Mouse (Mus musculus): Measurements from ENCODE around the gene Zfp990. TPM values are rescaled to one million over a fixed set of nuclear protein-coding genes. Genes with fewer than 3 reads are reported as not detected.
"Not testable (repeated sequence)": the region's sequence is repeated elsewhere in the genome, so short reads cannot be mapped to it uniquely, and the experiment has no call there.

Zfp990 gene
- total RNA-seq, 1 experiment = 149 TPM

DNA sequence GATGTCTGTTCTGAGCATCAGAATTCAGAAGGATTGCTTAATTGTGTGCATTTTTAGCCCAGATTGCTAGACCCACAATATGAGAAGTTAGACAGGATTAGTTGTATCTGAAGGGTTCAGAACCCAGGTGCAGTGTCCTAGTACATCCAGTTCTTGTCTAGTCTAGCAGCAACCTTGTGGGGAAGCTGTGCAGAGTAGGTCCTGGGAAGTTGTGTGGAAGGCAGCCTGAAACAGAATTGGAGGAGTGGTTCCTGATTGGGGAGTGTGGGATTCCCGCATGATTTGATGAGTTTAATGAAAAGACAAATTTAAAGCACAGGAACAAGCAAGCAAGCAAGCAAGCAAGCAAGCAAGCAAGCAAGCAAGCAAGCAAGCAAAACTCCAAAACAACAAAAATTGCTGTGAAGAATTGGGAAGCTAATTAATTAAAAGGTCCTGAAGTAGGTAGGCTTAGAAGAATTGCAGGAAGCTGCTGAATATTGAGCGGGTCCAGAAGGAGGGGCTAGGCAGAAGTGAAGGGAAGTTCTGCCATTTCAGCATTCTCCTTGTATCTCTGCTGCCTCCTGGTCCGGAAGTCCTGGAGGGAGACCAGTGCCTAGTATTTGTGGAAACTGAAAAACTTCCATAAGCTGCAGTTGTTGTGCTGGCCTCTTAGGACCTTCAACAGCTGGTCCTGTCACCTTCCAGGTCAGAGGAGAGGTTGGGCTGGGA is 53.7 kb downstream of the Zfp990 start:
- H3K9me3 ChIP-seq (ENCODE audit: control insufficient read depth, insufficient read depth, low read depth, low read length) = no peaks in the 10 kb centered on the region
- DNase-seq (ENCODE audit: low read depth, low spot score) = no peak
- H3K4me1 ChIP-seq (ENCODE audit: control insufficient read depth in 2 of 2, insufficient read depth in 2 of 2, low read length in 2 of 2, poor library complexity in 1 of 2) = no peaks in the 10 kb centered on the region
- no peak for TF ChIP-seq CHD2 (IDR thresholded peaks at IDR 0.05; ENCODE audit: low read depth, low read length)
- TF ChIP-seq MAFK (IDR thresholded peaks at IDR 0.05; ENCODE audit: insufficient read depth, low read depth, low read length) = peak; percentile 4; the same call in 1 of the 2 replicates
- H3K4me3 ChIP-seq (ENCODE audit: insufficient read depth in 1 of 2, low read depth in 1 of 2, low read length in 2 of 2, poor library complexity in 1 of 2, severe bottlenecking in 1 of 2) = peak overlapping the region; percentile 17 to 51; a peak in 3 of 4 replicates
- no peaks in the 10 kb centered on the region for H3K36me3 ChIP-seq (ENCODE audit: control insufficient read depth, insufficient read depth, low read length, poor library complexity, severe bottlenecking)
- no peak overlapping the region for H3K27ac ChIP-seq (ENCODE audit: insufficient read depth, low read depth, low read length, poor library complexity, severe bottlenecking)
- H3K9ac ChIP-seq (ENCODE audit: insufficient read depth, low read depth, low read length, poor library complexity, severe bottlenecking) = peak overlapping the region; percentile 2; the same call in 1 of the 2 replicates
- in situ Hi-C loops (cut with MboI; ENCODE audit: low sequenced_read_pairs in 2 of 2, unreplicated experiment in 2 of 2) = loop anchor here (25.0 kb wide), 1 partner anchor 1848 kb away; no protein-coding TSS in a partner anchor

DNA sequence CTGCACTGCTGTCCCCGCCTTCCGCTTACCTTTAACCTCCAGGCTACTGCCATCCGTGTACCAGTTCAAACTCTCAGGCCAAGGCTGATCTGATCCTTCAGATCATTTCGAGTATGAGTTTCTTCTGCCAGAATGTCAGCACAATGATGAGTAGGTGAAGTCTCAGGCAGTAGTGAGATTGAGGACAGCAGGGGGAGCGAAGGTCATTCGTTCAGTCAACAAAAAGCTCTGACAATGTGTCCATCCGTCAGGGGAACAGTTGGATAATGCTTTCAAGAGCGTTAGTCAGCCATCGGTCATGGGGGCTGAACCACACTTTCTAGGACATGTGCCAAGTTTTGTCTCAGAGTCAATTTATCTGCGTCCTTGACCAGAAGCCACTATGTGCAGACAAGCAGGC is 59.9 kb downstream of the Zfp990 start:
- H3K4me1 ChIP-seq (ENCODE audit: control insufficient read depth in 2 of 2, insufficient read depth in 2 of 2, low read length in 2 of 2, poor library complexity in 1 of 2); H3K9me3 ChIP-seq (ENCODE audit: control insufficient read depth, insufficient read depth, low read depth, low read length); DNase-seq (ENCODE audit: low read depth, low spot score); H3K4me3 ChIP-seq (ENCODE audit: insufficient read depth in 1 of 2, low read depth in 1 of 2, low read length in 2 of 2, poor library complexity in 1 of 2, severe bottlenecking in 1 of 2); H3K9ac ChIP-seq (ENCODE audit: insufficient read depth, low read depth, low read length, poor library complexity, severe bottlenecking); H3K27ac ChIP-seq (ENCODE audit: insufficient read depth, low read depth, low read length, poor library complexity, severe bottlenecking); H3K36me3 ChIP-seq (ENCODE audit: control insufficient read depth, insufficient read depth, low read length, poor library complexity, severe bottlenecking): not testable (repeated sequence)
- in situ Hi-C loops (cut with MboI; ENCODE audit: low sequenced_read_pairs in 2 of 2, unreplicated experiment in 2 of 2) = loop anchor here (25.0 kb wide), 1 partner anchor 1842 kb away; no protein-coding TSS in a partner anchor

DNA sequence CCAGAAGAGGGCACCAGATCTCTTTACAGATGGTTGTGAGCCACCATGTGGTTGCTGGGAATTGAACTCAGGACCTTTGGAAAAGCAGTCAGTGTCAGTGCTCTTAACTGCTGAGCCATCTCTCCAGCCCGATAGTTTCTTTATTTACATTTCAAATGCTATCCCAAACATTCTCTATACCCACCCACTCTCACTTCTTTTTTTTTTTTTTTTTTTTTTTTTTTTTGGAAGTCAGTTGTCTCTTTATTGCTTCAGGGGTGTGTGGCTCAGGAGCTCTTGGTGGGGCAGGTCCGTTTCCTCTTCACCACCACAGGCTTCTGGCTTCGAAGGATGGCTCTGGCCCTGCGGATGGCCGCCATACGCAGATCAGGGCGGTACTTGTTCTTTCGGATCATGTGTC is 66.1 kb downstream of the Zfp990 start:
- not testable (repeated sequence) for H3K27ac ChIP-seq (ENCODE audit: insufficient read depth, low read depth, low read length, poor library complexity, severe bottlenecking); H3K9me3 ChIP-seq (ENCODE audit: control insufficient read depth, insufficient read depth, low read depth, low read length); DNase-seq (ENCODE audit: low read depth, low spot score); H3K9ac ChIP-seq (ENCODE audit: insufficient read depth, low read depth, low read length, poor library complexity, severe bottlenecking); H3K36me3 ChIP-seq (ENCODE audit: control insufficient read depth, insufficient read depth, low read length, poor library complexity, severe bottlenecking); H3K4me1 ChIP-seq (ENCODE audit: control insufficient read depth in 2 of 2, insufficient read depth in 2 of 2, low read length in 2 of 2, poor library complexity in 1 of 2)
- in situ Hi-C loops (cut with MboI; ENCODE audit: low sequenced_read_pairs in 2 of 2, unreplicated experiment in 2 of 2) = loop anchor here (5.0 kb wide), 1 partner anchor 174 kb away; no protein-coding TSS in a partner anchor
- peak; percentile 85; the same call in 1 of the 2 replicates for TF ChIP-seq ZNF384 (IDR thresholded peaks at IDR 0.05; ENCODE audit: low read depth, low read length)
- TF ChIP-seq ZC3H11A (IDR thresholded peaks at IDR 0.05; ENCODE audit: borderline replicate concordance, low read depth, low read length) = peak; percentile 24; the same call in 1 of the 2 replicates
- peak overlapping the region in 1 of 2 experiments; percentile 41; a peak in 1 of 4 replicates for H3K4me3 ChIP-seq (ENCODE audit: insufficient read depth in 1 of 2, low read depth in 1 of 2, low read length in 2 of 2, poor library complexity in 1 of 2, severe bottlenecking in 1 of 2)

DNA sequence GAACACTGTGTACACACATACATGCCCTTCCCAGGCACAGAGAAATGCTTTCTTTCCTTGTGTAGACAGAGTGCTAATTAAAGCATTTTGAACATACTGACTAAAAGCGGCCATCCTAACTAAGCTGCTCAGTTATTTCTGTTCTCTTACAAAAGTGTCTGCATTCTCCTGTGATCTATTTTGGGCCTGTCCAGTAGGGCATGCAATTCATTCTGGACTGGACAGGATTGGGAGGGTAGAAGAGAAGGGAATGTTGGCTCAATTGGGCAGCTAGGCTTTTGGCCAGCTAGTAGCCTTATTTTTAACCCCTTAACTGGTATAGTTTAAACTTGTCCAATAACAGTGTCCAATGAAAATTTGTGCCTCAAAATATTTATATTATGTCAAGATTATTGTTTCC is 69.8 kb downstream of the Zfp990 start:
- H3K4me3 ChIP-seq (ENCODE audit: insufficient read depth in 1 of 2, low read depth in 1 of 2, low read length in 2 of 2, poor library complexity in 1 of 2, severe bottlenecking in 1 of 2); H3K4me1 ChIP-seq (ENCODE audit: control insufficient read depth in 2 of 2, insufficient read depth in 2 of 2, low read length in 2 of 2, poor library complexity in 1 of 2); H3K36me3 ChIP-seq (ENCODE audit: control insufficient read depth, insufficient read depth, low read length, poor library complexity, severe bottlenecking); in situ Hi-C loops (cut with MboI; ENCODE audit: low sequenced_read_pairs in 2 of 2, unreplicated experiment in 2 of 2); H3K9ac ChIP-seq (ENCODE audit: insufficient read depth, low read depth, low read length, poor library complexity, severe bottlenecking); H3K9me3 ChIP-seq (ENCODE audit: control insufficient read depth, insufficient read depth, low read depth, low read length); DNase-seq (ENCODE audit: low read depth, low spot score); H3K27ac ChIP-seq (ENCODE audit: insufficient read depth, low read depth, low read length, poor library complexity, severe bottlenecking): not testable (repeated sequence)

DNA sequence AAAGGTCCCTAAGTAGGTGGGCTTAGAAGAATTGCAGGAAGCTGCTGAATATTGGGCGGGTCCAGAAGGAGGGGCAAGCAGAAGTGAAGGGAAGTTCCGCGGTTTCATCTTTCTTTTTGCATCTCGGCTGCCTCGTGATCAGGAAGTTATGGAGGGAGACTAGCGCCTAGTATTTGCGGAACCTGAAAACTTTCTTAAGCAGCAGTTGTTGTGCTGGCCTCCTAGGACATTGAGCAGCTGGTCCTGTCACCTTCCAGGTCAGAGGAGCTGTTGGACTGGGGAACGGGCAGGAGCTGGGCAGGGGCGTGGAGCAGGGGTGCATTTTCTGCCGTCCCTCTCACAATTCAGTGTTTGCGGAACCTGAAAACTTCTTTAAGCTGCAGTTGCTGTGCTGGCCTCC is 74.5 kb downstream of the Zfp990 start, which contains the start of gene Gm13212:
Gene Gm13212 (plus strand): TSS at position 89 of the 400 bp plus-strand sequence.
- H3K36me3 ChIP-seq (ENCODE audit: control insufficient read depth, insufficient read depth, low read length, poor library complexity, severe bottlenecking); in situ Hi-C loops (cut with MboI; ENCODE audit: low sequenced_read_pairs in 2 of 2, unreplicated experiment in 2 of 2); DNase-seq (ENCODE audit: low read depth, low spot score); H3K9me3 ChIP-seq (ENCODE audit: control insufficient read depth, insufficient read depth, low read depth, low read length); H3K4me1 ChIP-seq (ENCODE audit: control insufficient read depth in 2 of 2, insufficient read depth in 2 of 2, low read length in 2 of 2, poor library complexity in 1 of 2): not testable (repeated sequence)
- Histone ChIP-seq H3K4me3 (ENCODE audit: insufficient read depth in 1 of 2, low read depth in 1 of 2, low read length in 2 of 2, poor library complexity in 1 of 2, severe bottlenecking in 1 of 2) (peak within 1 kb of the TSS; percentile 57 to 67), H3K9ac (ENCODE audit: insufficient read depth, low read depth, low read length, poor library complexity, severe bottlenecking) (peak within 1 kb of the TSS; percentile 61), H3K27ac (ENCODE audit: insufficient read depth, low read depth, low read length, poor library complexity, severe bottlenecking) (peak within 1 kb of the TSS; percentile 12; the same call in 1 of the 2 replicates)

DNA sequence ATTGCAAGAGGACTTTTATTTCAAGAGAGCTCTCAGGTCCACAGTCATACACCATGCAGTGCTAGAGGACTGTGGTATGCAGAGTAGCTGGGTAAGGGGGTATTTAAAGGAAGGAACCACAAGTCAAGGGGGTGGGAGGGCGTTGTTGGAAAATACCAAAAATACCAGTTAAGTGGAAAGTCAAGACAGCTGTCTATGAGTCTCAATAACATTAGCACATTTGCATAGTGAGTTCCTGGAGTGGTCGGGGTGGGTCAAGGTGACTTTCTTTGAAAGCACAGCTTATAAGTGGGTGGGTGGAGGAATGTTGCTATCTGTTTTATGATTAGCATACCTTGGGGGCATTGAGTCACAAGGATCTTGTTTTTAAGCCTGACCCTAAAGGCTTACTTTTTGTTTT is 75.5 kb downstream of the Zfp990 start:
- H3K27ac ChIP-seq (ENCODE audit: insufficient read depth, low read depth, low read length, poor library complexity, severe bottlenecking); H3K4me1 ChIP-seq (ENCODE audit: control insufficient read depth in 2 of 2, insufficient read depth in 2 of 2, low read length in 2 of 2, poor library complexity in 1 of 2); H3K36me3 ChIP-seq (ENCODE audit: control insufficient read depth, insufficient read depth, low read length, poor library complexity, severe bottlenecking); in situ Hi-C loops (cut with MboI; ENCODE audit: low sequenced_read_pairs in 2 of 2, unreplicated experiment in 2 of 2); H3K9me3 ChIP-seq (ENCODE audit: control insufficient read depth, insufficient read depth, low read depth, low read length); H3K4me3 ChIP-seq (ENCODE audit: insufficient read depth in 1 of 2, low read depth in 1 of 2, low read length in 2 of 2, poor library complexity in 1 of 2, severe bottlenecking in 1 of 2); H3K9ac ChIP-seq (ENCODE audit: insufficient read depth, low read depth, low read length, poor library complexity, severe bottlenecking); DNase-seq (ENCODE audit: low read depth, low spot score): not testable (repeated sequence)
